Mouse (Mus musculus) embryonic facial prominence, embryonic 10.5 days (tissue): ENCODE measurements around the gene Sypl2. TPM values are rescaled to one million over a fixed set of nuclear protein-coding genes. Genes with fewer than 3 reads are reported as not detected.
A peak's percentile ranks its signal among the peaks of the same experiment; 100 is the strongest.
"Not testable (repeated sequence)": the region's sequence is repeated elsewhere in the genome, so short reads cannot be mapped to it uniquely, and the experiment has no call there.

Source experiments
- DNase-seq: peaks from one replicate; pipeline ENCODE4 v3.0.0-alpha.2; 2017; ENCODE audit warnings: low spot score
- H3K27ac ChIP-seq: fragments of 300-500 bp; sonication (generic); replicated peaks from 2 replicates; pipeline ENCODE4 v1.5.1; 2016; ENCODE audit warnings: mild to moderate bottlenecking
- H3K27me3 ChIP-seq: fragments of 300-500 bp; sonication (generic); replicated peaks from 2 replicates; pipeline ENCODE4 v1.6.1; 2016; ENCODE audit warnings: low read depth, mild to moderate bottlenecking; ENCODE audit not compliant: poor library complexity, severe bottlenecking
- H3K36me3 ChIP-seq: fragments of 300-500 bp; sonication (generic); replicated peaks from 2 replicates; pipeline ENCODE4 v1.6.1; 2016; ENCODE audit warnings: mild to moderate bottlenecking, moderate library complexity
- H3K4me1 ChIP-seq: fragments of 300-500 bp; sonication (generic); 2 replicates; pipeline ENCODE4 v1.6.1; 2016
- H3K4me3 ChIP-seq: fragments of 300-500 bp; sonication (generic); 2 replicates; pipeline ENCODE4 v1.5.1; 2016; ENCODE audit warnings: mild to moderate bottlenecking, moderate library complexity
- H3K9me3 ChIP-seq: fragments of 300-500 bp; sonication (generic); 2 replicates; pipeline ENCODE4 v1.6.1; 2016; ENCODE audit warnings: mild to moderate bottlenecking
- WGBS: fragments of 180-500 bp; shearing (Covaris S2); methylation state at CpG from one replicate; pipeline ENCODE4 v1.1.7; 2016; 5-methylcytosine and 5-hydroxymethylcytosine counted together
- polyA plus RNA-seq: library from polyadenylated mRNA; unstranded; fragments of >200 nt; fragmentation: Nextera tagmentation; extraction: Ambion mirVana; gene quantifications from 2 replicates; pipeline ENCODE4 v1.2.1, GENCODE M21; 2016

The Sypl2 gene
- polyA plus RNA-seq, result 0.55 and 0.95 TPM in 2 replicates

DNA sequence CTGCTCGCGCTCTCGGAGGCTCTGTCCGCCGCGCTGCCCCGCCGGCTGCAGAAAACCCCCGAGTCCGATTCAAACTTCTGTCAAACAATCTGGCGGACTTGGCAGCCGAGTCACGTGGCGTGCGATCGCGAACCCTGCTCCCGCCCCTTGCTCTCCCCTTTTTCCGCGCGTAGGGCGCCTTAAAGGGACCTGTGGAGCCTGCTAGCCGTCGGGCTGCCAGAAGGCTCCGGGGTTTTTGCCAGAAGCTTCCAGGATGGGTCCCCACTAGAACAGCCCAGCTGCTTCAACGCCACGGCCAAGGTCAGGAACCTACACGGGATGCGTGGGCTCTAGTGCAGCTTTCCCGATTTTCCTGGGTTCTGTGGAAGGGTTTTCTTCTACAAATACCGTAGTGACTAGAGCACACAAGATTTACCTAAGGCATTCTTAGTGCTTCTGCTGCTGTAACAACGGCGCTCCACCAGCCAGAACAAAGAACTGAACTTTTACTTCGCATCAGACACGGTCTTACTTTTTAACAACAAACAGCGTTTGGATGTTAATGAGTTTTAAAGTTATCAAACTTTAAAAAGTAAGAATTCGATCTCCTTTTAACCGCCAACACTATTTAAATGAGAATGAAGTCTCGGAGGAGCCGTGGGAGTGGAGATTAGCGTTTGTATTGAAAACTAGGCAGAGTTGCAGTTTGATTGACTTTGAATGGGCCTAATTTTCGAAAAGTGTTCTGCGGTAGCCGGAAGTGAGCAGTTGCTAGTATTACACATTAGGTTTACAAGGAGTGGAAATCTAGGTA lies at the start of gene Sypl2:
Gene Sypl2 (minus strand): TSS at position 91 of the 793 bp plus-strand sequence.
- DNase-seq, result peak; percentile 76
- H3K27me3 ChIP-seq, result peaks cover 66% of the 10 kb centered on the region

GRCm38 (mm10) chr3:108259319-108259718 lies 32.9 kb upstream of the Sypl2 start:
- Histone ChIP-seq H3K27ac (no peak overlapping the region), H3K4me1 (peaks cover 23% of the 10 kb centered on the region), H3K27me3 (no peaks in the 10 kb centered on the region), H3K4me3 (no peak overlapping the region), H3K9me3 (no peaks in the 10 kb centered on the region), H3K36me3 (peaks cover 34% of the 10 kb centered on the region)
- no peak for DNase-seq
- WGBS, result 84% methylated on average over 3 of the region's 3 CpGs

More for the DNA sequence above, at the start of gene Sypl2:
- peak within 1 kb of the TSS; percentile 77 for H3K27ac ChIP-seq
- H3K9me3 ChIP-seq, result no peaks in the 10 kb centered on the region
- H3K4me3 ChIP-seq, result peak within 1 kb of the TSS; percentile 61
- H3K4me1 ChIP-seq, result peaks cover 14% of the 10 kb centered on the region
- no peaks in the 10 kb centered on the region for H3K36me3 ChIP-seq
- WGBS, result 3% methylated on average over 44 of the region's 44 CpGs

DNA sequence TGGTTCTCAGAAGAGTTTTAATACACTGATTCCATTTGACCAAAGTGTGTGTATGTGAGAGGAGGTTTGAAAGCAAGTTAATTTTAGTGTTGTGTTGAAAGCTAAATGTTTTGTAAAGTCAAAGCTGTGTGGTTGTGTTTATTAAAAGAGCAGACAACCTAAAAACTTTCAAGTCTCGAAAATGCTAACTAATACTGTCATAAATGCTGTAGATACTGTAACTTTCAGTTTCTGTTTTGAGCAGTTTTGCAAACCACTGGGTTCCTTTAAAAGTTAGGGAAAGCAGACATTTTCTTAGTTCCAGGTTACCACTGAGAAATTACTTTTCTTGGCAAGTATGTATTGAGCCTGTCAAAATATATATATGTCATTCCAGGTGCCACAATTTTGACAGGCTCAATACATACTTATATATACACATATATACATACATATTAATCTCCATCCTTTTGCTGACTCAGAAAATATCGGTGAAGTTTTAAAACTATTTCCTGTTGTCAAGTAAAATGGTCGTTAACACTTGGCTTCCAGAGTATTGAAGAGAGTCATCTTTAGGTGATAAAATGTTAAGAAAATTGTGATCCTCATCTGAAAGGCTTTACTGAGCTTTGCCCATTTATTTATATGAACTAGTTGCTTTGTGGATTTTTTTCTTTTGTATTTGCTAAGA lies 31.5 kb upstream of the Sypl2 start:
- 75% methylated on average over 3 of the region's 3 CpGs for WGBS
- no peaks in the 10 kb centered on the region for H3K27me3 ChIP-seq
- peak overlapping the region; percentile 99 for H3K4me3 ChIP-seq
- peaks cover 23% of the 10 kb centered on the region for H3K4me1 ChIP-seq
- H3K36me3 ChIP-seq, result peaks cover 26% of the 10 kb centered on the region
- no peaks in the 10 kb centered on the region for H3K9me3 ChIP-seq
- peak overlapping the region; percentile 84; the same call in 1 of the 2 replicates for H3K27ac ChIP-seq
- no peak for DNase-seq

- WGBS, result under 1% methylated on average over 79 of the region's 79 CpGs
- Histone ChIP-seq H3K27me3 (no peaks in the 10 kb centered on the region), H3K4me1 (peaks cover 23% of the 10 kb centered on the region), H3K27ac (peak within 1 kb of the TSS; percentile 84), H3K36me3 (peaks cover 17% of the 10 kb centered on the region), H3K9me3 (no peaks in the 10 kb centered on the region), H3K4me3 (peak within 1 kb of the TSS; percentile 99)
- DNase-seq, result peak; percentile 97
Measured at GRCm38 (mm10) chr3:108256719-108257637, 30.5 kb upstream of the Sypl2 start, which contains the start of gene Psma5. Gene Psma5 (plus strand): TSS chr3:108256926.

GRCm38 (mm10) chr3:108246857-108247256 lies 20.4 kb upstream of the Sypl2 start:
- DNase-seq, result no peak
- Histone ChIP-seq H3K36me3 (no peaks in the 10 kb centered on the region), H3K4me1 (no peaks in the 10 kb centered on the region), H3K9me3 (no peaks in the 10 kb centered on the region), H3K27ac (no peak overlapping the region), H3K27me3 (no peaks in the 10 kb centered on the region), H3K4me3 (no peak overlapping the region)
- 90% methylated on average over 2 of the region's 2 CpGs for WGBS

DNA sequence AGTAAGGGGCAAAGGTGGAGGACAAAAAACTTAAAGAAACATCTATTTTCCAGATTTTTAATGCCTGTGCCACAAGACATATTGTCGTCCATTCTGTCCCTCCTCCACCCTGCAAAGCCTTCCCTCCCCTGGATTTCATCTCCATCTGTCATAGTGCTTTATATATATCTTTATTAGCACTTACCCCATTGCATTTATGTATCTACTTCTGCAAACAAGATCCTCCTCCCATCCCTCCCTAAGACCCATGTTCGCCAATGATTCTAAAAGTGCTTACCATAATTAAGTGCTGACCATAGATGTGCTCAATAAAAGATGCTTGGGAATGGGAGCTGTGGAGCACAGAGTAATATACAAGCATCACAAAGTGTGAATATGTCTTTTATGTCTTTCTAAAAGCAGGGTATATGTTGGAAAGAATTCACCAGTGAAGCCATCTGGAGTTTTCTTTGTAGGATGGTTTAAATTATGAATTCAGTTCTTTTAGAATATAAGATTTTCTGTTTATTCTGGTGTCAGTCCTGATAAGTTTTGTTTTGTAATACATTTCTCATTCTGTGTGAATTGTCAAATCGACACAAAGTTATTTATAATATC lies 14.9 kb upstream of the Sypl2 start:
- WGBS, result 90% methylated on average over 3 of the region's 3 CpGs
- Histone ChIP-seq H3K4me1 (no peaks in the 10 kb centered on the region), H3K9me3 (no peaks in the 10 kb centered on the region), H3K4me3 (no peak overlapping the region), H3K27ac (no peak overlapping the region), H3K36me3 (no peaks in the 10 kb centered on the region), H3K27me3 (no peaks in the 10 kb centered on the region)
- DNase-seq, result no peak

GRCm38 (mm10) chr3:108237474-108238102 lies 11.1 kb upstream of the Sypl2 start:
- H3K27me3 ChIP-seq, H3K4me1 ChIP-seq, H3K27ac ChIP-seq, DNase-seq, H3K9me3 ChIP-seq, H3K4me3 ChIP-seq, H3K36me3 ChIP-seq: not testable (repeated sequence)
- 85% methylated on average over 4 of the region's 4 CpGs for WGBS

- Histone ChIP-seq H3K27ac (no peak overlapping the region), H3K9me3 (no peaks in the 10 kb centered on the region), H3K4me1 (peaks cover 3% of the 10 kb centered on the region), H3K36me3 (no peaks in the 10 kb centered on the region), H3K27me3 (peaks cover 20% of the 10 kb centered on the region), H3K4me3 (no peak overlapping the region)
- WGBS, result 87% methylated on average over 4 of the region's 4 CpGs
- DNase-seq, result no peak
Measured at GRCm38 (mm10) chr3:108231646-108232045, 5.2 kb upstream of the Sypl2 start.

GRCm38 (mm10) chr3:108227521-108227920 lies 1.1 kb upstream of the Sypl2 start:
- DNase-seq, result no peak
- Histone ChIP-seq H3K27me3 (peaks cover 61% of the 10 kb centered on the region), H3K4me1 (peaks cover 14% of the 10 kb centered on the region), H3K9me3 (no peaks in the 10 kb centered on the region), H3K27ac (no peak overlapping the region), H3K4me3 (peak overlapping the region; percentile 61), H3K36me3 (no peaks in the 10 kb centered on the region)
- WGBS, result 82% methylated on average over 2 of the region's 2 CpGs

DNA sequence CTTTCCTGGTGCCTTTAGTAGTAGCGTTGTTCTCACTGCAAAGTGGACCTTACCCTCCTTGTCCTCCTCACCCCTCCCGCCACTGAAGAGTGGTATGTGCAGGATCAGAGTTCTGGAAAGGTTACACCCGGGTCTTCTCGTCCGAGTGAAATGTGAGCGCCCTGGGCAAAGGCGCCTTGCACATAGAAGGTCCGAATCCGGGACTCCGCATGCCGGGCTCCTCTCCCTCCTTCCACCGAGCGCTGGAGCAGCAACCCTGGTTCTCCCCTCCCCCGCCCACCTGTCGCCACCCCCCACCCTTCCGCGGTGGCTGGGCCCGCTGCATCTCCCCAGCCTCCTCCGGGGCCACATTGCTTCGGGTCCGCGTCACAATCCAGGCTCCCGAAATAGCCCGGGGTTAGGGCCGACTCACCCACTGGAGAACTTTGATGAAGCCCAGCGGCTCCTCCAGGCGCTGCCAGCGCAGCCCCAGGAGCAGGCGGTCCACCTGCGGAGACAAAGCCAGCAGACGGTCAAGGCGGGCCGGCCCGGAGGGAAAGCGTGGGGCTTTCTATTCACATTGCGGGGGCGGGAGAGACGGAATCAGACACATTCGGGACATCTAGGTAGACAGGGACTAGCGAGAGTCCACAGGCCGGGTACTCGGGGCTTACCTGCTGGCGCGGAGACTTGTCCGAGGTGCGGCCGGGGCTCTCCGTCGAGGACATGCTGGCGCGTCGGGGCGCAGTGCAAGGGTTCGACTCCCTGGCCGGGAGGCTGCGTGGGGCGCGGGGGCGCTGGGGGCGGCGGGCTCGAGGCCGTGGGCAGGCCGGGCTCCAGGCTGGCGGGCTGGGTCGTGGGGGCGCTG lies 514 bp downstream of the Sypl2 start:
- peak overlapping the region; percentile 61 for H3K4me3 ChIP-seq
- WGBS, result 2% methylated on average over 67 of the region's 67 CpGs
- no peaks in the 10 kb centered on the region for H3K36me3 ChIP-seq
- peaks cover 14% of the 10 kb centered on the region for H3K4me1 ChIP-seq
- H3K27ac ChIP-seq, result peak overlapping the region; percentile 77
- DNase-seq, result peak; percentile 58
- H3K27me3 ChIP-seq, result peaks cover 74% of the 10 kb centered on the region
- no peaks in the 10 kb centered on the region for H3K9me3 ChIP-seq

GRCm38 (mm10) chr3:108220661-108221060 lies 5.8 kb downstream of the Sypl2 start:
- DNase-seq, result no peak
- Histone ChIP-seq H3K36me3 (no peaks in the 10 kb centered on the region), H3K4me1 (peaks cover 2% of the 10 kb centered on the region), H3K27ac (no peak overlapping the region), H3K4me3 (no peak overlapping the region), H3K27me3 (peaks cover 47% of the 10 kb centered on the region), H3K9me3 (no peaks in the 10 kb centered on the region)
- 86% methylated on average over 3 of the region's 3 CpGs for WGBS
